Mouse (Mus musculus) ES-E14 (cell line): Measurements from ENCODE around the gene Il34.

Experiments
- HCFC1 ChIP-seq: IDR thresholded peaks from 2 replicates; pipeline ENCODE4 v1.6.1; 2012; ENCODE audit warnings: low read length, inconsistent platforms, borderline replicate concordance; ENCODE audit not compliant: insufficient read depth
- ZC3H11A ChIP-seq: IDR thresholded peaks from 2 replicates; pipeline ENCODE4 v1.6.1; 2012; ENCODE audit warnings: low read depth, mild to moderate bottlenecking, inconsistent platforms, low read length, borderline replicate concordance

DNA sequence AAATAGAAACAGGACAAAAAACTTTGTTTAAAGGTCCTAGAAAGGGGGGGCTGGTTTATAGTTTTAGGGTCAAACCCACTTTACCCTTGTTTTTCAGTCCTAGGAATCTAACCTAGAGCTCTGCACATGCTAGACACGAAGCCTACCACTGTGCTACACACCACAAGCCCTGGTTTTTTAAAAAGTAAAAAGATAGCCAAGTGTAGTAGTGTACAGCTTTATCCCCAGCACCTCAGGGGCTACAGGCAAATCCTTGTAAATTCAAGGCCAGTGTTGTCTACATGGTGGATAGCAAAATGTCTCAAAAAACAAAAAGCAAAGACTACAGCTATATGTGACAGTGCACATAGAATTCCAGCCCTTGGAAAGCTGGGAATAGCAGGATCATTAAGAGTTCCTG, 11.3 kb upstream of the Il34 start:
- no peak for TF ChIP-seq ZC3H11A
- no peak for TF ChIP-seq HCFC1
